Mouse (Mus musculus): ENCODE data around the gene Tspan2. TPM values are rescaled to one million over a fixed set of nuclear protein-coding genes. Genes with fewer than 3 reads are reported as not detected.

Gene Tspan2
- polyA plus RNA-seq, 1 experiment from 2014 or later = 9.1 TPM

- no peaks in the 10 kb centered on the region; the same call in 1 of the 2 replicates for H3K4me1 ChIP-seq (replicated peaks; ENCODE audit: control insufficient read depth, insufficient read depth, low read length)
- H3K4me2 ChIP-seq (ENCODE audit: low read length) = no peak overlapping the region
- no peak overlapping the region for H3K4me3 ChIP-seq (replicated peaks; ENCODE audit: low read length)
- H3K27ac ChIP-seq (ENCODE audit: low read length) = no peak overlapping the region
- no peaks in the 10 kb centered on the region for H3K9me3 ChIP-seq (ENCODE audit: control insufficient read depth, low read length)
- 0 out of 2 replicates have a peak, but pooled peaks cover 3% of the 10 kb centered on the region for H3K36me3 ChIP-seq (ENCODE audit: control insufficient read depth, insufficient read depth)
- no peaks in the 10 kb centered on the region for H3K27me3 ChIP-seq (replicated peaks; ENCODE audit: control insufficient read depth, insufficient read depth, low read length)
- no peak overlapping the region for H3K9ac ChIP-seq (replicated peaks; ENCODE audit: low read depth, low read length)
- ATAC-seq = no peak
- WGBS = 88% methylated on average over 5 of the region's 5 CpGs
Measured at GRCm38 (mm10) chr3:102752457-102752856, 18.1 kb downstream of the Tspan2 start.

GRCm38 (mm10) chr3:102755801-102756200 lies 21.5 kb downstream of the Tspan2 start:
- Histone ChIP-seq H3K4me3 (replicated peaks; ENCODE audit: low read length) (no peak overlapping the region), H3K36me3 (ENCODE audit: control insufficient read depth, insufficient read depth) (0 out of 2 replicates have a peak, but pooled peaks cover 3% of the 10 kb centered on the region), H3K27me3 (replicated peaks; ENCODE audit: control insufficient read depth, insufficient read depth, low read length) (no peaks in the 10 kb centered on the region), H3K4me1 (replicated peaks; ENCODE audit: control insufficient read depth, insufficient read depth, low read length) (no peaks in the 10 kb centered on the region), H3K4me2 (ENCODE audit: low read length) (no peak overlapping the region), H3K9ac (replicated peaks; ENCODE audit: low read depth, low read length) (no peak overlapping the region), H3K27ac (ENCODE audit: low read length) (no peak overlapping the region), H3K9me3 (ENCODE audit: control insufficient read depth, low read length) (no peaks in the 10 kb centered on the region)
- no peak for ATAC-seq
- 89% methylated on average over 1 of the region's 1 CpGs for WGBS

- Histone ChIP-seq H3K4me1 (replicated peaks; ENCODE audit: control insufficient read depth, insufficient read depth, low read length) (no peaks in the 10 kb centered on the region), H3K27me3 (replicated peaks; ENCODE audit: control insufficient read depth, insufficient read depth, low read length) (no peaks in the 10 kb centered on the region), H3K9me3 (ENCODE audit: control insufficient read depth, low read length) (no peaks in the 10 kb centered on the region), H3K36me3 (ENCODE audit: control insufficient read depth, insufficient read depth) (0 out of 2 replicates have a peak, but pooled peaks cover 3% of the 10 kb centered on the region), H3K9ac (replicated peaks; ENCODE audit: low read depth, low read length) (no peak overlapping the region), H3K27ac (ENCODE audit: low read length) (no peak overlapping the region), H3K4me3 (replicated peaks; ENCODE audit: low read length) (no peak overlapping the region), H3K4me2 (ENCODE audit: low read length) (no peak overlapping the region)
- 82% methylated on average over 6 of the region's 6 CpGs for WGBS
- no peak; the same call in 1 of the 2 replicates for ATAC-seq
Measured at GRCm38 (mm10) chr3:102757019-102757418, 22.7 kb downstream of the Tspan2 start.

GRCm38 (mm10) chr3:102760236-102760635 lies 25.9 kb downstream of the Tspan2 start:
- 76% methylated on average over 3 of the region's 3 CpGs for WGBS
- Histone ChIP-seq H3K27me3 (replicated peaks; ENCODE audit: control insufficient read depth, insufficient read depth, low read length) (no peaks in the 10 kb centered on the region), H3K4me1 (replicated peaks; ENCODE audit: control insufficient read depth, insufficient read depth, low read length) (peaks cover 15% of the 10 kb centered on the region), H3K4me2 (ENCODE audit: low read length) (no peak overlapping the region), H3K9ac (replicated peaks; ENCODE audit: low read depth, low read length) (no peak overlapping the region), H3K9me3 (ENCODE audit: control insufficient read depth, low read length) (no peaks in the 10 kb centered on the region), H3K36me3 (ENCODE audit: control insufficient read depth, insufficient read depth) (no peaks in the 10 kb centered on the region), H3K4me3 (replicated peaks; ENCODE audit: low read length) (no peak overlapping the region), H3K27ac (ENCODE audit: low read length) (no peak overlapping the region)
- ATAC-seq = no peak

- no peaks in the 10 kb centered on the region for H3K27me3 ChIP-seq (replicated peaks; ENCODE audit: control insufficient read depth, insufficient read depth, low read length)
- 54% methylated on average over 3 of the region's 3 CpGs for WGBS
- no peak for ATAC-seq
Measured at GRCm38 (mm10) chr3:102762388-102762787, 28.1 kb downstream of the Tspan2 start.

GRCm38 (mm10) chr3:102763713-102764400 lies 29.5 kb downstream of the Tspan2 start:
- Histone ChIP-seq H3K36me3 (ENCODE audit: control insufficient read depth, insufficient read depth) (no peaks in the 10 kb centered on the region; the same call in 1 of the 2 replicates), H3K27me3 (replicated peaks; ENCODE audit: control insufficient read depth, insufficient read depth, low read length) (no peaks in the 10 kb centered on the region), H3K4me3 (replicated peaks; ENCODE audit: low read length) (no peak overlapping the region), H3K4me2 (ENCODE audit: low read length) (no peak overlapping the region), H3K9me3 (ENCODE audit: control insufficient read depth, low read length) (no peaks in the 10 kb centered on the region), H3K9ac (replicated peaks; ENCODE audit: low read depth, low read length) (no peak overlapping the region), H3K27ac (ENCODE audit: low read length) (peak overlapping the region; percentile 76), H3K4me1 (replicated peaks; ENCODE audit: control insufficient read depth, insufficient read depth, low read length) (peaks cover 15% of the 10 kb centered on the region)
- WGBS = 31% methylated on average over 10 of the region's 10 CpGs
- ATAC-seq = peak; percentile 87

More at GRCm38 (mm10) chr3:102762388-102762787, 28.1 kb downstream of the Tspan2 start:
- no peak overlapping the region for H3K4me2 ChIP-seq (ENCODE audit: low read length)
- H3K36me3 ChIP-seq (ENCODE audit: control insufficient read depth, insufficient read depth) = no peaks in the 10 kb centered on the region; the same call in 1 of the 2 replicates
- no peaks in the 10 kb centered on the region for H3K9me3 ChIP-seq (ENCODE audit: control insufficient read depth, low read length)
- H3K27ac ChIP-seq (ENCODE audit: low read length) = peak overlapping the region; percentile 13; the same call in 1 of the 2 replicates
- no peak overlapping the region for H3K4me3 ChIP-seq (replicated peaks; ENCODE audit: low read length)
- peaks cover 15% of the 10 kb centered on the region for H3K4me1 ChIP-seq (replicated peaks; ENCODE audit: control insufficient read depth, insufficient read depth, low read length)
- H3K9ac ChIP-seq (replicated peaks; ENCODE audit: low read depth, low read length) = no peak overlapping the region

- ATAC-seq = no peak
- H3K4me3 ChIP-seq (replicated peaks; ENCODE audit: low read length) = no peak overlapping the region
- H3K27me3 ChIP-seq (replicated peaks; ENCODE audit: control insufficient read depth, insufficient read depth, low read length) = no peaks in the 10 kb centered on the region
- no peak overlapping the region for H3K27ac ChIP-seq (ENCODE audit: low read length)
- H3K4me1 ChIP-seq (replicated peaks; ENCODE audit: control insufficient read depth, insufficient read depth, low read length) = peaks cover 15% of the 10 kb centered on the region
- H3K9ac ChIP-seq (replicated peaks; ENCODE audit: low read depth, low read length) = no peak overlapping the region
- WGBS = 93% methylated on average over 7 of the region's 7 CpGs
- H3K4me2 ChIP-seq (ENCODE audit: low read length) = no peak overlapping the region
- no peaks in the 10 kb centered on the region; the same call in 1 of the 2 replicates for H3K36me3 ChIP-seq (ENCODE audit: control insufficient read depth, insufficient read depth)
- H3K9me3 ChIP-seq (ENCODE audit: control insufficient read depth, low read length) = no peaks in the 10 kb centered on the region
Measured at GRCm38 (mm10) chr3:102764850-102765249, 30.5 kb downstream of the Tspan2 start.

GRCm38 (mm10) chr3:102773018-102773417 lies 38.7 kb downstream of the Tspan2 start:
- no peak for ATAC-seq
- H3K4me1 ChIP-seq (replicated peaks; ENCODE audit: control insufficient read depth, insufficient read depth, low read length) = no peaks in the 10 kb centered on the region
- no peak overlapping the region for H3K9ac ChIP-seq (replicated peaks; ENCODE audit: low read depth, low read length)
- no peak overlapping the region for H3K4me3 ChIP-seq (replicated peaks; ENCODE audit: low read length)
- H3K27me3 ChIP-seq (replicated peaks; ENCODE audit: control insufficient read depth, insufficient read depth, low read length) = no peaks in the 10 kb centered on the region
- H3K27ac ChIP-seq (ENCODE audit: low read length) = no peak overlapping the region
- no peak overlapping the region for H3K4me2 ChIP-seq (ENCODE audit: low read length)
- 92% methylated on average over 4 of the region's 4 CpGs for WGBS
- no peaks in the 10 kb centered on the region for H3K36me3 ChIP-seq (ENCODE audit: control insufficient read depth, insufficient read depth)
- no peaks in the 10 kb centered on the region for H3K9me3 ChIP-seq (ENCODE audit: control insufficient read depth, low read length)

GRCm38 (mm10) chr3:102782618-102783017 lies 48.3 kb downstream of the Tspan2 start, which contains the start of gene Tshb:
Gene Tshb, minus strand, starts transcription at chr3:102782718.
- H3K9me3 ChIP-seq (ENCODE audit: control insufficient read depth, low read length) = no peaks in the 10 kb centered on the region
- ATAC-seq = no peak
- H3K4me2 ChIP-seq (ENCODE audit: low read length) = no peak within 1 kb of the TSS
- H3K27me3 ChIP-seq (replicated peaks; ENCODE audit: control insufficient read depth, insufficient read depth, low read length) = no peaks in the 10 kb centered on the region
- no peaks in the 10 kb centered on the region for H3K36me3 ChIP-seq (ENCODE audit: control insufficient read depth, insufficient read depth)
- no peak within 1 kb of the TSS for H3K27ac ChIP-seq (ENCODE audit: low read length)
- no peak within 1 kb of the TSS for H3K9ac ChIP-seq (replicated peaks; ENCODE audit: low read depth, low read length)
- H3K4me3 ChIP-seq (replicated peaks; ENCODE audit: low read length) = no peak within 1 kb of the TSS
- WGBS = 73% methylated on average over 2 of the region's 2 CpGs
- no peaks in the 10 kb centered on the region for H3K4me1 ChIP-seq (replicated peaks; ENCODE audit: control insufficient read depth, insufficient read depth, low read length)
